Mouse (Mus musculus): ENCODE measurements at regions not wholly inside any gene's neighbourhood (a gene's known extent, or its start where the extent isn't known, plus 50 kb on each side); places are given as distances from the start of the nearest gene placed in this dataset.

DNA sequence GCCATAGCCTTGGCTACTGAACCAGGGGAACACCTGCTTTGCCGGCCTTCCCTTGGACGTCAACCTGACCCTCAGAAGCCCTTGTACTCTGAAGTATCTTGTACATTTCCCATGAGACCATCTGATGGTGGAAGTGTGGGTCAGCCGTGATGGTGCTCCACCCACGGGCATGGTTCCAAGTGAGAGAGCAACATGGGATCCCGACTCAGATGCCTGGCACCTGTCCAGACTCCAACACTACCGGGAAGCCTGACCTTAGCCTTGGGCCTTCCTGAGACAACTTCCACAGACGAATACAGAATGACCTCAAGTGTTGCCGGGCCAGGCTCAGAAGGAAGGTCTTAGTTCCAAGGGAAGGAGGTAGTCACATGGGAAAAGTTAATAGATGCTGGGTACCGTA is 181.0 kb upstream of the Gli2 start:
- WGBS: 67% methylated on average over 9 of the region's 9 CpGs
- no peak for TF ChIP-seq POLR2A (IDR thresholded peaks at IDR 0.05; ENCODE audit: insufficient read depth, low read depth, low read length)
- TF ChIP-seq CTCF (IDR thresholded peaks at IDR 0.05; ENCODE audit: insufficient read depth, low read depth, low read length): no peak

DNA sequence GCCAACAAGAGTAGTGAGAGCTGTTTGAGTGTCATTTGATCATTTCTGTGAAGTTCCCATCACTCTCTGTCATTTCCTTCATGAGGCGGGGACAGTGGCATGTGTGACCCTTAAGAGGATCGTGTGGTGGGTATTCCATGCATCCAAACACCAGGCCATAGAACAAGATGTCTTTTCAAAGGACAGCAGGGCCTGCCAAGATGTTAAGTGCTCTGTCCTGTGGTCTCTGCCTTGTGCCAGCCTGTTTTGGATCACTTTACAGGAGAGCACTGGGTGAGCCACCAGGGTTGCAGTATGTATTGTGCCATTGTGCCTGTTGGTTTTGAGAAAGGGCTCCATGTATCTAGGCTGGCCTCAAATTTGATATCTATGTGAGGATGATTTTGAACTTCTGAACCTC is 173.6 kb upstream of the Gli2 start:
- Histone ChIP-seq H3K27ac (ENCODE audit: insufficient read depth, low read depth, low read length) (no peak overlapping the region), H3K4me3 (ENCODE audit: insufficient read depth, low read depth, low read length) (no peak overlapping the region), H3K4me1 (ENCODE audit: control insufficient read depth, insufficient read depth, low read length) (no peaks in the 10 kb centered on the region)
- WGBS: 92% methylated on average over 2 of the region's 2 CpGs
- TF ChIP-seq POLR2A (IDR thresholded peaks at IDR 0.05; ENCODE audit: insufficient read depth, low read depth, low read length) (no peak), CTCF (IDR thresholded peaks at IDR 0.05; ENCODE audit: insufficient read depth, low read depth, low read length) (no peak)

More for the DNA sequence above, 181.0 kb upstream of the Gli2 start:
- H3K4me3 ChIP-seq (ENCODE audit: insufficient read depth, low read depth, low read length): no peak overlapping the region
- H3K4me1 ChIP-seq (ENCODE audit: control insufficient read depth, insufficient read depth, low read length): no peaks in the 10 kb centered on the region
- H3K27ac ChIP-seq (ENCODE audit: insufficient read depth, low read depth, low read length): no peak overlapping the region

DNA sequence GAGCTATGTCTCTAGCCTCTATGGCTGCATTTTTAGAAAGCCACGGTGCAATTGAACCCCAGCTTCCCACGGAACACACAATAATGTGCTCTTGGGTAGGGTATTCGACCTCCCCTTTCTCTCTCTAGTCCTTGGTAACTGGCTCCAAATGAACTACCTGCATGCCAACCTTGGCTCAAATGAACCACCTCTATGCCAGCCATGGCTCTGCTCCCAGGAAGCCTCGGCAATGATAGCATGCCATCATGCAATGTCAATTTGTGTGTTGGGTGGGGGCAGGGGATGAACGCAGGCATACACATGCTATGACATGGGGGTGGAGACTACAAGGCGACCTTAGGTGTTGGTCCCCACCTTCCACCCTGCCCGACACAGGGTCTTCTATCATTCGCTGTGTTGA is 170.5 kb upstream of the Gli2 start:
- H3K4me1 ChIP-seq (ENCODE audit: control insufficient read depth, insufficient read depth, low read length): no peaks in the 10 kb centered on the region
- no peak for TF ChIP-seq POLR2A (IDR thresholded peaks at IDR 0.05; ENCODE audit: insufficient read depth, low read depth, low read length)
- TF ChIP-seq CTCF (IDR thresholded peaks at IDR 0.05; ENCODE audit: insufficient read depth, low read depth, low read length): no peak
- H3K27ac ChIP-seq (ENCODE audit: insufficient read depth, low read depth, low read length): no peak overlapping the region
- H3K4me3 ChIP-seq (ENCODE audit: insufficient read depth, low read depth, low read length): no peak overlapping the region
- WGBS: 81% methylated on average over 8 of the region's 8 CpGs

DNA sequence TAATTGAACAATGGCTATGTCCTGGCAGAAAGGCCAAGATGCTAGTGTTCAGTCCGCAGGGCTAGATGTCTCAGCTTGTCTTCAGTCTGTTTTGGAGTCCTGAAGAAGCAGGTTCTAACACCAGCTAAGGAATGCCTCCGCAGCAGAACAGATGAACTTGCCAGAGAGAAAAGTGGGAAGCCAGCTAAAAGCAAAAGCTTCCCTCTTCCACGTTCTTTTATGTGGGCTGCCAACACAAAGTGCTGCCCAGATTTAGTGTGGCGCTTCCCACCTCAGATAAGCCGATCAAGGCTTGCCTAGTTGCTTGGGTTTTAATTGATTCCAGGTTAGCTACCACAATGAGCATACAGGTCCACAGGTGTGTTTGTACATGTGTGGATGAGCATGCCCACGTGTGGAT is 168.5 kb upstream of the Gli2 start:
- Histone ChIP-seq H3K27ac (ENCODE audit: insufficient read depth, low read depth, low read length) (no peak overlapping the region), H3K4me3 (ENCODE audit: insufficient read depth, low read depth, low read length) (no peak overlapping the region), H3K4me1 (ENCODE audit: control insufficient read depth, insufficient read depth, low read length) (no peaks in the 10 kb centered on the region)
- WGBS: 81% methylated on average over 6 of the region's 6 CpGs
- TF ChIP-seq CTCF (IDR thresholded peaks at IDR 0.05; ENCODE audit: insufficient read depth, low read depth, low read length) (no peak), POLR2A (IDR thresholded peaks at IDR 0.05; ENCODE audit: insufficient read depth, low read depth, low read length) (no peak)

DNA sequence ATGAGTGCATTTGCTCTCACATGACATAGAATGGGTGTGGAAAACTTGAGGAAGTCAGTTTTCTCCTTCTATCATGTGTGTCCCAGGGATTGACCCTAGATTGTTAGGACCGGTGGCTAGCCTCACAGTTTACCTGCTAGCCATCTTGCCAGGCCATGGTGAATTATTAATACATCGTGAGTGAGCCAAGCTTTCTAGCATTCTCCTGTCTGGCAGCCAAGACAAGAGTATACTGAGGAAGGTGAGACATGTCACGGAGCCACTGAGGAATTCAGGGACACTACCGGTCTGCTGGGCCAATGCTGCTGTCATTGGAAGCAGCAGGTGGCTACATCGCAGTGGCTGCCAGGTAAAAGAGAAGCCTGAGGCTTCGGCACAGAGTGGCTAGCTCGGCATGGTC is 167.6 kb upstream of the Gli2 start:
- no peak for TF ChIP-seq CTCF (IDR thresholded peaks at IDR 0.05; ENCODE audit: insufficient read depth, low read depth, low read length)
- TF ChIP-seq POLR2A (IDR thresholded peaks at IDR 0.05; ENCODE audit: insufficient read depth, low read depth, low read length): no peak
- WGBS: 90% methylated on average over 7 of the region's 7 CpGs

DNA sequence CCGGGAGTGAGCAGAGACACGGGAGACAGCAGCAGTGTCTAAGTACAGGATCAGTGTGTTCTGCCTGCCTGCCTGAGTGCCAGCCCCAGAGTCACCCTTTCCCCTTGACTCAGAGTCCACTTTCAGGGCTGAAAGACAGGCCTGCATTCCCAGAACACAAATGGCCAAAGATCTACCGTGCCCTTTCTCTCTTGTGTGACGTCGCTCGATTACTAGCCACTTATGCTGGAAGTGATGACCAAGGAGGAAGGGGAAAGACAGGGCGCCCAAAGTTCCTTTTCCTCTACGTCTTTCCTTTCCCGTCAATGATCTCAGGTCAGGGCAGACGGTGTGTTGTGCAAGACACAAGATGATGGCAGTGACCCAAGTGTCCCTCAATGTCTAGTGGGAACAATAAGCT is 166.4 kb upstream of the Gli2 start:
- WGBS: 68% methylated on average over 10 of the region's 10 CpGs
- TF ChIP-seq CTCF (IDR thresholded peaks at IDR 0.05; ENCODE audit: insufficient read depth, low read depth, low read length) (no peak), POLR2A (IDR thresholded peaks at IDR 0.05; ENCODE audit: insufficient read depth, low read depth, low read length) (no peak)
- H3K27ac ChIP-seq (ENCODE audit: insufficient read depth, low read depth, low read length): no peak overlapping the region
- H3K4me3 ChIP-seq (ENCODE audit: insufficient read depth, low read depth, low read length): no peak overlapping the region
- H3K4me1 ChIP-seq (ENCODE audit: control insufficient read depth, insufficient read depth, low read length): no peaks in the 10 kb centered on the region

More for the DNA sequence above, 167.6 kb upstream of the Gli2 start:
- no peak overlapping the region for H3K4me3 ChIP-seq (ENCODE audit: insufficient read depth, low read depth, low read length)
- H3K27ac ChIP-seq (ENCODE audit: insufficient read depth, low read depth, low read length): no peak overlapping the region
- H3K4me1 ChIP-seq (ENCODE audit: control insufficient read depth, insufficient read depth, low read length): no peaks in the 10 kb centered on the region

DNA sequence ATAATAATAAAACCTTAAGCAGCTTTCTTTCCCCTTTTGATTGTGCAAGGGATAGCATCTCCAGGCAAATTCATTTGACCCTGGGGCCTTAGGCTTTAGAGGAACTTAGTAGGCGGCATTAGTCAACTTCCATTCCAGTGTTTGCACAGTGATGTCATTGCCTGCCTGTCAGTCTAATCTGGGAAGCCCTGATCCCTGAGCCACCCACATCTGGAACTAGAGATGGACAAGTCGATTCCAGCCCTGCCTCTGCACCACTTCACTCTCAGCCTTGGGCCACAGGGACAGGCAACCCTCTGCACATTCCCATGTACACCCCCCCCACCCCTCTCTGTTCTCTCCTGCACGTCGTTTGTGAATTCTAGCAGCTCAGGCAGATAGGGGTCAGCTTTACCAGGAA is 164.0 kb upstream of the Gli2 start:
- TF ChIP-seq POLR2A (IDR thresholded peaks at IDR 0.05; ENCODE audit: insufficient read depth, low read depth, low read length) (no peak), CTCF (IDR thresholded peaks at IDR 0.05; ENCODE audit: insufficient read depth, low read depth, low read length) (no peak)
- Histone ChIP-seq H3K4me3 (ENCODE audit: insufficient read depth, low read depth, low read length) (no peak overlapping the region), H3K27ac (ENCODE audit: insufficient read depth, low read depth, low read length) (no peak overlapping the region), H3K4me1 (ENCODE audit: control insufficient read depth, insufficient read depth, low read length) (no peaks in the 10 kb centered on the region)
- WGBS: 62% methylated on average over 4 of the region's 4 CpGs

DNA sequence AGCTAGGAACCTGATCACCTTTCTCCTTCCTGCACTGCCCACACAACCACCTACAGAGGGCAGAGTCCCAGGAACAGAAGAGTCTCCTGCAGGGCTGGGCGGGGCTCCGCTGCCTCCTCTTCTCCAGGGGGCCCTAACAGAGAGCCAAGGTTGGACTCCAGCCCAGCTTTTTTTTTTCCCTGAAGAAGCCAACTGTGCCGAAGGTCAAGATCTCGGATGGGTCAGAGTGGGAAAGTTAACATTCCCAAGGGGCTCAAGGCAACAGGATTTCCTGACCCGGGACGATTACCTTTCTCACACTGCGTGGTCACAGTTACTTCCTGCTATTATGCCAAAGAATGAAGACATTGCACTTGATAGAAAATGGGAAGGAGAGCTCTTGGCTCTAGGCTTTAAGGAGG is 156.2 kb upstream of the Gli2 start:
- no peak for TF ChIP-seq CTCF (IDR thresholded peaks at IDR 0.05; ENCODE audit: insufficient read depth, low read depth, low read length)
- no peak for TF ChIP-seq POLR2A (IDR thresholded peaks at IDR 0.05; ENCODE audit: insufficient read depth, low read depth, low read length)
- 48% methylated on average over 7 of the region's 7 CpGs for WGBS
- Histone ChIP-seq H3K27ac (ENCODE audit: insufficient read depth, low read depth, low read length) (no peak overlapping the region), H3K4me1 (ENCODE audit: control insufficient read depth, insufficient read depth, low read length) (peaks cover 3% of the 10 kb centered on the region; the same call in 1 of the 2 replicates), H3K4me3 (ENCODE audit: insufficient read depth, low read depth, low read length) (no peak overlapping the region)

DNA sequence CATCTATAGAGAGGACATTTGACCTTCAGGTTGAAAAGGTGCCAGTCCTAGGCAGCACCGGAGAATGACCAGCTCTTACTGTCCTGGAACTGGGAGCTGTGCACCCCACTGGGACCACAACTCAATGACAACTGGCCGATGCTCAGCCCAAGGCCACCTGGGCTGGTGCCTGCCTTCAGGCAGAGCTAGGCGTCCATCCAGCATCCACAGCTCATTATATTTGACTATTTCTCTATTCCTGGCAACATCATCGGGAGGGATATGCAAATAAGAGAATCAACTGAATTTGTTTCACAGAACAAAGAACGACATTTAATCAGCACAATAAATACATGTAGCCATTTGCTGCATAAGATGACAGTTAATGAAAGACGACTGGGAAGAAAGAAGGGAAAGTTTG is 149.0 kb upstream of the Gli2 start:
- TF ChIP-seq CTCF (IDR thresholded peaks at IDR 0.05; ENCODE audit: insufficient read depth, low read depth, low read length): no peak
- TF ChIP-seq POLR2A (IDR thresholded peaks at IDR 0.05; ENCODE audit: insufficient read depth, low read depth, low read length): no peak
- 41% methylated on average over 6 of the region's 6 CpGs for WGBS
- H3K4me1 ChIP-seq (ENCODE audit: control insufficient read depth, insufficient read depth, low read length): peaks cover 2% of the 10 kb centered on the region; the same call in 1 of the 2 replicates
- H3K27ac ChIP-seq (ENCODE audit: insufficient read depth, low read depth, low read length): no peak overlapping the region
- H3K4me3 ChIP-seq (ENCODE audit: insufficient read depth, low read depth, low read length): no peak overlapping the region

DNA sequence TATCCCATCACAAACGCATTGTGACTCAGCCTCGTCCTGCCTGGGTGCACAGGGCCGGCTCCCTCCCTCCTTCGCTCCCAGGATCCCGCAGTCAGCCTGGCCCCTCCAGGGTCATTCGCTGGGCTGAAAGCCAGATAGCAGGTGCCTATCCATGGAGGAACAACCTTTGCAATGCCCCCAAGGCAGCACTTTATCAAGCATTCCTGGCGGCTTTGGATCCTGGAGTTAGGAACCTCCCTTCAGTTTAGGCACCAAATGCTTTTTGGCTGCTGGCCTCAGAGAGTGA is 143.9 kb upstream of the Gli2 start:
- Histone ChIP-seq H3K4me3 (ENCODE audit: insufficient read depth, low read depth, low read length) (no peak overlapping the region), H3K27ac (ENCODE audit: insufficient read depth, low read depth, low read length) (no peak overlapping the region), H3K4me1 (ENCODE audit: control insufficient read depth, insufficient read depth, low read length) (peaks cover 8% of the 10 kb centered on the region; the same call in 1 of the 2 replicates)
- no peak for TF ChIP-seq CTCF (IDR thresholded peaks at IDR 0.05; ENCODE audit: insufficient read depth, low read depth, low read length)
- TF ChIP-seq POLR2A (IDR thresholded peaks at IDR 0.05; ENCODE audit: insufficient read depth, low read depth, low read length): no peak
- WGBS: 48% methylated on average over 7 of the region's 7 CpGs

Measured in olfactory bulb, adult 2 months (tissue).